Mouse (Mus musculus): Measurements from ENCODE around the gene Mrpl24.

- no peak for TF ChIP-seq CTCF (IDR thresholded peaks at IDR 0.05; ENCODE audit: low read depth, low read length)
- no peak for TF ChIP-seq POLR2A (IDR thresholded peaks at IDR 0.05; ENCODE audit: extremely low read depth, insufficient read depth, low read length)
Measured at GRCm38 (mm10) chr3:87903821-87904220, 15.5 kb upstream of the Mrpl24 start.
